In genomic region chr14:79658286-79658685, GRCm38 (mm10) we compare ENCODE assay signal across 9 mouse cellular contexts. TPM values are rescaled to one million over a fixed set of nuclear protein-coding genes. Genes with fewer than 3 reads are reported as not detected.
DNase-seq lines count a peak whose midpoint lies in the region; ATAC-seq lines count a peak whose summit lies in the region.
"Had no signal": no experiment of that assay in that cellular context is flagged by ENCODE, and none has a peak within 500 bp of the region (broad histone marks: within the 10 kb centered on the region; RNA-seq: fewer than 3 reads in every experiment).

No protein-coding gene starts in this region.

- H3K27ac ChIP-seq in midbrain, embryonic 10.5 days (replicated peaks) = 0 out of 2 replicates have a peak overlapping the region, but pooled peaks have one; percentile 25
- H3K27ac ChIP-seq in midbrain, embryonic 13.5 days = no peak overlapping the region
- H3K27ac ChIP-seq: liver, embryonic 14.5 days had no signal

- ATAC-seq in midbrain, embryonic 13.5 days = no peak

- peaks cover 20% of the 10 kb centered on the region for H3K4me1 ChIP-seq in midbrain, embryonic 10.5 days
- H3K4me1 ChIP-seq in midbrain, embryonic 13.5 days (replicated peaks) = peaks cover 17% of the 10 kb centered on the region

- intact Hi-C loops in gastrocnemius, postnatal 14 days (cut with DNase I; ENCODE audit: low total_unique reads) = no loop called here

- no peaks in the 10 kb centered on the region for H3K36me3 ChIP-seq in midbrain, embryonic 10.5 days
- no peaks in the 10 kb centered on the region for H3K36me3 ChIP-seq in midbrain, embryonic 13.5 days

- H3K4me3 ChIP-seq in midbrain, embryonic 10.5 days = no peak overlapping the region
- H3K4me3 ChIP-seq in midbrain, embryonic 13.5 days (replicated peaks) = no peak overlapping the region

- H3K9me3 ChIP-seq in midbrain, embryonic 10.5 days (replicated peaks) = no peaks in the 10 kb centered on the region
- H3K9me3 ChIP-seq in midbrain, embryonic 13.5 days = no peaks in the 10 kb centered on the region

- H3K9ac ChIP-seq in midbrain, embryonic 13.5 days (replicated peaks) = no peak overlapping the region
- H3K9ac ChIP-seq: liver, embryonic 14.5 days had no signal

- WGBS in midbrain, embryonic 10.5 days = 79% methylated on average over 5 of the region's 5 CpGs
- WGBS in midbrain, embryonic 13.5 days = 77% methylated on average over 5 of the region's 5 CpGs

- DNase-seq in midbrain, embryonic 10.5 days (ENCODE audit: low spot score) = no peak
- DNase-seq in gastrocnemius, postnatal 14 days = peak; percentile 22
- peak; percentile 65 to 73 for DNase-seq in layer of hippocampus, postnatal 10 days (ENCODE audit: low spot score in 2 of 2)
- DNase-seq in right cerebral cortex, adult 18-20 months = peak; percentile 65
- DNase-seq in spleen, adult 18-20 months = no peak
- DNase-seq in adrenal gland, adult (ENCODE audit: inconsistent age in 2 of 2, low spot score in 1 of 2) = no peak
- no peak for DNase-seq in yolk sac, embryonic 10.5 days (ENCODE audit: low spot score)

- H3K4me2 ChIP-seq in midbrain, embryonic 13.5 days (replicated peaks) = no peak overlapping the region

- peaks cover 23% of the 10 kb centered on the region for H3K27me3 ChIP-seq in midbrain, embryonic 10.5 days (ENCODE audit: low read depth, poor library complexity, severe bottlenecking)
- peaks cover 11% of the 10 kb centered on the region for H3K27me3 ChIP-seq in midbrain, embryonic 13.5 days

RNA-seq across cellular contexts. Expression of gene Cnmd, which starts 3.7 kb away (rescaled TPM):
- 5.3 and 6.3 TPM in 2 replicates for polyA plus RNA-seq in midbrain, embryonic 10.5 days (2016; fragmentation: Nextera tagmentation; extraction: Ambion mirVana)
- 1.1 and 1.2 TPM in 2 replicates for polyA plus RNA-seq in midbrain, embryonic 13.5 days (2015; fragmentation: Nextera tagmentation; extraction: Ambion mirVana)
- total RNA-seq in gastrocnemius, postnatal 14 days (2021) = 1 to 10 TPM in 1 of 2 experiments, under 1 TPM in 1; 0.76 to 1.4 TPM
- 1 to 10 TPM; 2.5 to 3.0 TPM for total RNA-seq in layer of hippocampus, postnatal 10 days (2021)

Comparison
In these comparisons a context has a peak if more than half of its experiments do, and no peak if none do; other contexts are left out.
1. DNase-seq: peak in gastrocnemius, postnatal 14 days (single experiment), layer of hippocampus, postnatal 10 days (2 of 2) and right cerebral cortex, adult 18-20 months (single experiment); none in midbrain, embryonic 10.5 days (single experiment), spleen, adult 18-20 months (0 of 2), adrenal gland, adult (0 of 2) and yolk sac, embryonic 10.5 days (single experiment).